Mouse (Mus musculus): ENCODE data around the gene Timeless. TPM values are rescaled to one million over a fixed set of nuclear protein-coding genes. Genes with fewer than 3 reads are reported as not detected.
"Not testable (repeated sequence)": the region's sequence is repeated elsewhere in the genome, so short reads cannot be mapped to it uniquely, and the experiment has no call there.

Timeless gene
- polyA plus RNA-seq, 1 experiment from 2014 or later, result 22.3 TPM

- 85% methylated on average over 4 of the region's 4 CpGs for WGBS
- H3K4me1 ChIP-seq (replicated peaks), result peaks cover 16% of the 10 kb centered on the region
- not testable (repeated sequence) for H3K27me3 ChIP-seq; H3K9me3 ChIP-seq (replicated peaks); H3K4me2 ChIP-seq; H3K4me3 ChIP-seq; ATAC-seq (replicated peaks; ENCODE audit: insufficient number of reproducible peaks, insufficient read depth, low FRiP score, low read depth); H3K36me3 ChIP-seq; H3K27ac ChIP-seq; H3K9ac ChIP-seq
Measured at GRCm38 (mm10) chr10:128214112-128214511, 17.8 kb upstream of the Timeless start.

- Histone ChIP-seq H3K27me3 (peaks cover 3% of the 10 kb centered on the region; the same call in 1 of the 2 replicates), H3K4me1 (replicated peaks) (peaks cover 16% of the 10 kb centered on the region), H3K27ac (no peak overlapping the region), H3K36me3 (no peaks in the 10 kb centered on the region), H3K4me2 (no peak overlapping the region), H3K4me3 (no peak overlapping the region), H3K9ac (no peak overlapping the region), H3K9me3 (replicated peaks) (no peaks in the 10 kb centered on the region)
- 80% methylated on average over 5 of the region's 5 CpGs for WGBS
- no peak for ATAC-seq (replicated peaks; ENCODE audit: insufficient number of reproducible peaks, insufficient read depth, low FRiP score, low read depth)
Measured at GRCm38 (mm10) chr10:128214981-128215380, 16.9 kb upstream of the Timeless start.

GRCm38 (mm10) chr10:128218387-128219117 is 13.3 kb upstream of the Timeless start:
- Histone ChIP-seq H3K9me3 (replicated peaks) (no peaks in the 10 kb centered on the region), H3K36me3 (no peaks in the 10 kb centered on the region), H3K4me3 (no peak overlapping the region), H3K27me3 (peaks cover under 1% of the 10 kb centered on the region; the same call in 1 of the 2 replicates), H3K9ac (no peak overlapping the region), H3K4me1 (replicated peaks) (no peaks in the 10 kb centered on the region), H3K4me2 (no peak overlapping the region), H3K27ac (no peak overlapping the region)
- WGBS, result 90% methylated on average over 18 of the region's 18 CpGs
- ATAC-seq (replicated peaks; ENCODE audit: insufficient number of reproducible peaks, insufficient read depth, low FRiP score, low read depth), result no peak

- no peaks in the 10 kb centered on the region for H3K36me3 ChIP-seq
- no peak for ATAC-seq (replicated peaks; ENCODE audit: insufficient number of reproducible peaks, insufficient read depth, low FRiP score, low read depth)
- 60% methylated on average over 16 of the region's 16 CpGs for WGBS
- no peak overlapping the region for H3K9ac ChIP-seq
- H3K4me1 ChIP-seq (replicated peaks), result no peaks in the 10 kb centered on the region
- no peaks in the 10 kb centered on the region for H3K27me3 ChIP-seq
- no peaks in the 10 kb centered on the region for H3K9me3 ChIP-seq (replicated peaks)
- H3K27ac ChIP-seq, result no peak overlapping the region
- no peak overlapping the region for H3K4me2 ChIP-seq
- H3K4me3 ChIP-seq, result no peak overlapping the region
Measured at GRCm38 (mm10) chr10:128221533-128222286, 10.2 kb upstream of the Timeless start.

GRCm38 (mm10) chr10:128225064-128225463 is 6.8 kb upstream of the Timeless start:
- 40% methylated on average over 5 of the region's 5 CpGs for WGBS
- no peak overlapping the region for H3K27ac ChIP-seq
- H3K9me3 ChIP-seq (replicated peaks), result no peaks in the 10 kb centered on the region
- no peaks in the 10 kb centered on the region for H3K36me3 ChIP-seq
- no peak overlapping the region for H3K9ac ChIP-seq
- H3K4me3 ChIP-seq, result no peak overlapping the region
- H3K4me1 ChIP-seq (replicated peaks), result no peaks in the 10 kb centered on the region
- no peak for ATAC-seq (replicated peaks; ENCODE audit: insufficient number of reproducible peaks, insufficient read depth, low FRiP score, low read depth)
- no peak overlapping the region for H3K4me2 ChIP-seq
- no peaks in the 10 kb centered on the region for H3K27me3 ChIP-seq

GRCm38 (mm10) chr10:128225538-128225937 is 6.3 kb upstream of the Timeless start, which contains the start of gene Mip:
TSS of gene Mip (plus strand) at chr10:128225838.
- no peak within 1 kb of the TSS for H3K4me2 ChIP-seq
- no peaks in the 10 kb centered on the region for H3K36me3 ChIP-seq
- no peak within 1 kb of the TSS for H3K27ac ChIP-seq
- no peaks in the 10 kb centered on the region for H3K4me1 ChIP-seq (replicated peaks)
- WGBS, result 55% methylated on average over 4 of the region's 4 CpGs
- no peaks in the 10 kb centered on the region for H3K27me3 ChIP-seq
- H3K9ac ChIP-seq, result no peak within 1 kb of the TSS
- H3K4me3 ChIP-seq, result no peak within 1 kb of the TSS
- no peaks in the 10 kb centered on the region for H3K9me3 ChIP-seq (replicated peaks)
- no peak for ATAC-seq (replicated peaks; ENCODE audit: insufficient number of reproducible peaks, insufficient read depth, low FRiP score, low read depth)

- H3K36me3 ChIP-seq, result no peaks in the 10 kb centered on the region
- ATAC-seq (replicated peaks; ENCODE audit: insufficient number of reproducible peaks, insufficient read depth, low FRiP score, low read depth), result no peak
- no peak overlapping the region for H3K4me3 ChIP-seq
- peaks cover 4% of the 10 kb centered on the region for H3K4me1 ChIP-seq (replicated peaks)
- H3K27me3 ChIP-seq, result no peaks in the 10 kb centered on the region
- H3K9ac ChIP-seq, result no peak overlapping the region
- H3K4me2 ChIP-seq, result no peak overlapping the region
- H3K27ac ChIP-seq, result no peak overlapping the region
- WGBS, result 68% methylated on average over 9 of the region's 9 CpGs
- H3K9me3 ChIP-seq (replicated peaks), result no peaks in the 10 kb centered on the region
Measured at GRCm38 (mm10) chr10:128227592-128227991, 4.3 kb upstream of the Timeless start.

GRCm38 (mm10) chr10:128228009-128228408 is 3.9 kb upstream of the Timeless start:
- Histone ChIP-seq H3K9ac (no peak overlapping the region), H3K4me2 (no peak overlapping the region), H3K36me3 (no peaks in the 10 kb centered on the region), H3K4me1 (replicated peaks) (peaks cover 7% of the 10 kb centered on the region), H3K9me3 (replicated peaks) (no peaks in the 10 kb centered on the region), H3K27ac (no peak overlapping the region), H3K4me3 (no peak overlapping the region), H3K27me3 (no peaks in the 10 kb centered on the region)
- no peak for ATAC-seq (replicated peaks; ENCODE audit: insufficient number of reproducible peaks, insufficient read depth, low FRiP score, low read depth)
- 89% methylated on average over 8 of the region's 8 CpGs for WGBS

GRCm38 (mm10) chr10:128230582-128230981 is 1.3 kb upstream of the Timeless start:
- no peaks in the 10 kb centered on the region; the same call in 1 of the 2 replicates for H3K36me3 ChIP-seq
- ATAC-seq (replicated peaks; ENCODE audit: insufficient number of reproducible peaks, insufficient read depth, low FRiP score, low read depth), result no peak
- no peak overlapping the region for H3K9ac ChIP-seq
- H3K27me3 ChIP-seq, result no peaks in the 10 kb centered on the region
- H3K4me1 ChIP-seq (replicated peaks), result peaks cover 8% of the 10 kb centered on the region
- no peaks in the 10 kb centered on the region for H3K9me3 ChIP-seq (replicated peaks)
- no peak overlapping the region for H3K4me3 ChIP-seq
- H3K4me2 ChIP-seq, result no peak overlapping the region
- H3K27ac ChIP-seq, result no peak overlapping the region
- 81% methylated on average over 12 of the region's 12 CpGs for WGBS

- H3K36me3 ChIP-seq, result no peaks in the 10 kb centered on the region; the same call in 1 of the 2 replicates
- WGBS, result 14% methylated on average over 5 of the region's 5 CpGs
- H3K4me2 ChIP-seq, result peak overlapping the region; percentile 82
- H3K9me3 ChIP-seq (replicated peaks), result no peaks in the 10 kb centered on the region
- H3K4me3 ChIP-seq, result peak overlapping the region; percentile 70
- H3K27ac ChIP-seq, result peak overlapping the region; percentile 94
- peak overlapping the region; percentile 74 for H3K9ac ChIP-seq
- ATAC-seq (replicated peaks; ENCODE audit: insufficient number of reproducible peaks, insufficient read depth, low FRiP score, low read depth), result no peak
- no peaks in the 10 kb centered on the region for H3K27me3 ChIP-seq
- H3K4me1 ChIP-seq (replicated peaks), result peaks cover 8% of the 10 kb centered on the region
Measured at GRCm38 (mm10) chr10:128231146-128231545, 719 bp upstream of the Timeless start.

GRCm38 (mm10) chr10:128232420-128232985 is 638 bp downstream of the Timeless start:
- Histone ChIP-seq H3K4me2 (peak overlapping the region; percentile 82), H3K27me3 (no peaks in the 10 kb centered on the region), H3K4me1 (replicated peaks) (peaks cover 8% of the 10 kb centered on the region), H3K27ac (peak overlapping the region; percentile 94), H3K9me3 (replicated peaks) (no peaks in the 10 kb centered on the region), H3K36me3 (no peaks in the 10 kb centered on the region; the same call in 1 of the 2 replicates), H3K9ac (peak overlapping the region; percentile 74), H3K4me3 (peak overlapping the region; percentile 70)
- WGBS, result under 1% methylated on average over 14 of the region's 14 CpGs
- ATAC-seq (replicated peaks; ENCODE audit: insufficient number of reproducible peaks, insufficient read depth, low FRiP score, low read depth), result peak; percentile 29
